Mouse (Mus musculus): ENCODE measurements around the gene Pde4a.

GRCm38 (mm10) chr9:21254690-21255089 is 89.2 kb downstream of the Pde4a start:
- TF ChIP-seq POLR2A (IDR thresholded peaks at IDR 0.05; ENCODE audit: low read depth, low read length) = no peak
- TF ChIP-seq CTCF (conservative IDR thresholded peaks at IDR 0.05; ENCODE audit: insufficient read depth, insufficient read length, low read depth, low read length) = no peak

Data from kidney, adult 2 months (tissue).